17 mouse cellular contexts compared by ENCODE assay signal in genomic region chr19:11928025-11928748, GRCm38 (mm10). TPM values are rescaled to one million over a fixed set of nuclear protein-coding genes. Genes with fewer than 3 reads are reported as not detected.
DNase-seq lines count a peak whose midpoint lies in the region; ATAC-seq and TF ChIP-seq lines count a peak whose summit lies in the region.
"Had no signal": no experiment of that assay in that cellular context is flagged by ENCODE, and none has a peak within 500 bp of the region (broad histone marks: within the 10 kb centered on the region; RNA-seq: fewer than 3 reads in every experiment).

No protein-coding gene starts in this region.

- no peaks in the 10 kb centered on the region for H3K4me1 ChIP-seq in liver, embryonic 11.5 days (replicated peaks; ENCODE audit: control insufficient read depth, insufficient read depth, low read length)
- no peaks in the 10 kb centered on the region for H3K4me1 ChIP-seq in thymus, adult 2 months (replicated peaks; ENCODE audit: control insufficient read depth, insufficient read depth, low read length)

- peaks cover 43% of the 10 kb centered on the region for H3K36me3 ChIP-seq in liver, embryonic 11.5 days (ENCODE audit: control insufficient read depth, insufficient read depth, low read length)
- peaks cover 89% of the 10 kb centered on the region for H3K36me3 ChIP-seq in thymus, adult 2 months (ENCODE audit: control insufficient read depth, insufficient read depth, low read length)

- WGBS in liver, embryonic 11.5 days: 52% methylated on average over 4 of the region's 4 CpGs
- 87% methylated on average over 4 of the region's 4 CpGs for WGBS in thymus, adult 2 months

- H3K4me2 ChIP-seq in liver, embryonic 11.5 days: no peak overlapping the region

- peak; percentile 97 for ATAC-seq in liver, embryonic 11.5 days (replicated peaks; ENCODE audit: low FRiP score)
- ATAC-seq: intestine, postnatal 0 days had no signal

- H3K9me3 ChIP-seq in liver, embryonic 11.5 days (ENCODE audit: control insufficient read depth, low read length): no peaks in the 10 kb centered on the region

- TF ChIP-seq CTCF in thymus, adult 2 months (IDR thresholded peaks at IDR 0.05; ENCODE audit: borderline replicate concordance, control insufficient read depth, extremely low read depth, insufficient read depth, low read length, poor library complexity): no peak

- DNase-seq in 3T3-L1 (ENCODE audit: low read depth, low spot score) (peak; percentile 83), ES-CJ7 (ENCODE audit: low read depth, low spot score) (peak; percentile 42)
- DNase-seq in c-Kit-positive CD71-negative TER-119-negative erythroid progenitor cells, embryonic 14.5 days (ENCODE audit: low read depth): peak; percentile 53
- no peak for DNase-seq in liver, embryonic 11.5 days (ENCODE audit: low spot score)
- no peak for DNase-seq in layer of hippocampus, adult 9-10 months (ENCODE audit: low spot score)
- DNase-seq in thymus, adult 2 months: no peak
- DNase-seq in left cerebral cortex, adult 18-20 months (ENCODE audit: low spot score in 2 of 2): no peak
- DNase-seq in left cerebral cortex, adult 8-10 months (ENCODE audit: low spot score in 2 of 2): no peak
- DNase-seq: kidney, postnatal 25 days; layer of hippocampus, postnatal 36 days; right cerebral cortex, postnatal 4 days had no signal

- no peak overlapping the region for H3K4me3 ChIP-seq in liver, embryonic 11.5 days (ENCODE audit: low read depth, low read length)
- no peak overlapping the region for H3K4me3 ChIP-seq in thymus, adult 2 months (ENCODE audit: control insufficient read depth, insufficient read depth, low read length)
- H3K4me3 ChIP-seq: myocyte had no signal

- no peak overlapping the region for H3K9ac ChIP-seq in liver, embryonic 11.5 days (ENCODE audit: low read depth, low read length)

- H3K27me3 ChIP-seq in liver, embryonic 11.5 days (replicated peaks; ENCODE audit: control insufficient read depth, insufficient read depth, low read length): no peaks in the 10 kb centered on the region
- H3K27me3 ChIP-seq in thymus, adult 2 months (ENCODE audit: control insufficient read depth, insufficient read depth, low read length): no peaks in the 10 kb centered on the region

- peak overlapping the region; percentile 45; the same call in 1 of the 2 replicates for H3K27ac ChIP-seq in liver, embryonic 11.5 days (ENCODE audit: low read depth, low read length)
- no peak overlapping the region for H3K27ac ChIP-seq in thymus, adult 2 months (ENCODE audit: control insufficient read depth, insufficient read depth, low read length)

- TF ChIP-seq POLR2A in thymus, adult 2 months (IDR thresholded peaks at IDR 0.05; ENCODE audit: control insufficient read depth, extremely low read depth, insufficient read depth, low read length, poor library complexity): no peak

RNA-seq across cellular contexts. Expression of gene Patl1, which starts 16.0 kb away (rescaled TPM):
- polyA plus RNA-seq in liver, embryonic 11.5 days (2014; fragmentation: Nextera tagmentation; extraction: Ambion mirVana): 21.7 and 24.3 TPM in 2 replicates
- 28.1 and 34.4 TPM in 2 replicates for polyA plus RNA-seq in thymus, adult 2 months (2012; rRNA removed)
- total RNA-seq in left cerebral cortex, adult 18-20 months (2021): 10 to 100 TPM; 20.4 to 22.4 TPM
- 10 to 100 TPM; 19.4 to 22.9 (median 21.1) TPM for total RNA-seq in left cerebral cortex, adult 8-10 months (2022)

RNA-seq across cellular contexts. Expression of gene Osbp, which starts 37.6 kb away (rescaled TPM):
- polyA plus RNA-seq in liver, embryonic 11.5 days (2014; fragmentation: Nextera tagmentation; extraction: Ambion mirVana): 5.2 and 6.8 TPM in 2 replicates
- 23.0 and 24.5 TPM in 2 replicates for polyA plus RNA-seq in thymus, adult 2 months (2012; rRNA removed)
- total RNA-seq in left cerebral cortex, adult 18-20 months (2021): 10 to 100 TPM; 55.9 to 58.2 TPM
- 10 to 100 TPM; 56.8 to 62.7 (median 59.6) TPM for total RNA-seq in left cerebral cortex, adult 8-10 months (2022)

RNA-seq across cellular contexts. Expression of gene Olfr1420, which starts 41.8 kb away (rescaled TPM):
- 0.14 TPM in 1 of 2 replicates, not detected in the other for polyA plus RNA-seq in liver, embryonic 11.5 days (2014; fragmentation: Nextera tagmentation; extraction: Ambion mirVana)
- not detected in 2 replicates for polyA plus RNA-seq in thymus, adult 2 months (2012; rRNA removed)
- not detected for total RNA-seq in left cerebral cortex, adult 18-20 months (2021)
- not detected for total RNA-seq in left cerebral cortex, adult 8-10 months (2022)
- total RNA-seq: hematopoietic stem cell, adult 5-6 weeks; layer of hippocampus, postnatal 36 days; liver, adult 2 months had no signal
- polyA plus RNA-seq: gonadal fat pad, adult 2 months; liver, adult 2 months; myocyte had no signal

RNA-seq across cellular contexts. Expression of gene Olfr1419, which starts 53.3 kb away (rescaled TPM):
- not detected in 2 replicates for polyA plus RNA-seq in liver, embryonic 11.5 days (2014; fragmentation: Nextera tagmentation; extraction: Ambion mirVana)
- 0.11 TPM in 1 of 2 replicates, not detected in the other for polyA plus RNA-seq in thymus, adult 2 months (2012; rRNA removed)
- not detected for total RNA-seq in left cerebral cortex, adult 18-20 months (2021)
- total RNA-seq in left cerebral cortex, adult 8-10 months (2022): under 1 TPM in 1 of 4 experiments, not detected in 3; 0.13 TPM
- total RNA-seq: hematopoietic stem cell, adult 5-6 weeks; layer of hippocampus, postnatal 36 days; liver, adult 2 months had no signal
- polyA plus RNA-seq: gonadal fat pad, adult 2 months; intestine, postnatal 0 days; liver, adult 2 months; myocyte; stomach, embryonic 16.5 days had no signal

Comparison
In these comparisons a context has a peak if more than half of its experiments do, and no peak if none do; other contexts are left out.
1. DNase-seq: peak in 3T3-L1 (single experiment), ES-CJ7 (single experiment) and c-Kit-positive CD71-negative TER-119-negative erythroid progenitor cells, embryonic 14.5 days (single experiment); none in liver, embryonic 11.5 days (single experiment), layer of hippocampus, adult 9-10 months (single experiment), thymus, adult 2 months (single experiment), left cerebral cortex, adult 18-20 months (0 of 2) and left cerebral cortex, adult 8-10 months (0 of 2).